In genomic region chr8:121382583-121383241, GRCm38 (mm10) we compare ENCODE assay signal across 8 mouse cellular contexts.
DNase-seq lines count a peak whose midpoint lies in the region; ATAC-seq and TF ChIP-seq lines count a peak whose summit lies in the region.

No protein-coding gene starts in this region.

- H3K4me1 ChIP-seq in intestine, postnatal 0 days (replicated peaks; ENCODE audit: control insufficient read depth, insufficient read depth, low read length) = peaks cover 3% of the 10 kb centered on the region; the same call in 1 of the 2 replicates
- H3K4me1 ChIP-seq in liver, embryonic 11.5 days (replicated peaks; ENCODE audit: control insufficient read depth, insufficient read depth, low read length) = peaks cover 5% of the 10 kb centered on the region

- no peaks in the 10 kb centered on the region for H3K9me3 ChIP-seq in intestine, postnatal 0 days (ENCODE audit: control insufficient read depth)
- no peaks in the 10 kb centered on the region for H3K9me3 ChIP-seq in liver, embryonic 11.5 days (ENCODE audit: control insufficient read depth, low read length)

- no peaks in the 10 kb centered on the region for H3K36me3 ChIP-seq in intestine, postnatal 0 days (ENCODE audit: control insufficient read depth, insufficient read depth)
- H3K36me3 ChIP-seq in liver, embryonic 11.5 days (ENCODE audit: control insufficient read depth, insufficient read depth, low read length) = no peaks in the 10 kb centered on the region

- ATAC-seq in intestine, postnatal 0 days = no peak
- peak; percentile 72 for ATAC-seq in liver, embryonic 11.5 days (replicated peaks; ENCODE audit: low FRiP score)

- no peak overlapping the region for H3K4me3 ChIP-seq in intestine, postnatal 0 days (ENCODE audit: low read depth, low read length)
- H3K4me3 ChIP-seq in liver, embryonic 11.5 days (ENCODE audit: low read depth, low read length) = peak overlapping the region; percentile 28; the same call in 1 of the 2 replicates

- no peak overlapping the region for H3K9ac ChIP-seq in intestine, postnatal 0 days (ENCODE audit: low read depth, low read length)
- H3K9ac ChIP-seq in liver, embryonic 11.5 days (ENCODE audit: low read depth, low read length) = 0 out of 2 replicates have a peak overlapping the region, but pooled peaks have one; percentile 3

- H3K4me2 ChIP-seq in intestine, postnatal 0 days (replicated peaks; ENCODE audit: low read depth) = peak overlapping the region; percentile 44
- peak overlapping the region; percentile 38 for H3K4me2 ChIP-seq in liver, embryonic 11.5 days

- peaks cover 3% of the 10 kb centered on the region; the same call in 1 of the 2 replicates for H3K27me3 ChIP-seq in intestine, postnatal 0 days (replicated peaks; ENCODE audit: control insufficient read depth, insufficient read depth, low read length)
- no peaks in the 10 kb centered on the region; the same call in 1 of the 2 replicates for H3K27me3 ChIP-seq in liver, embryonic 11.5 days (replicated peaks; ENCODE audit: control insufficient read depth, insufficient read depth, low read length)

- peak; percentile 81 to 84 for DNase-seq in layer of hippocampus, postnatal 10 days (ENCODE audit: low spot score in 2 of 2)
- DNase-seq in layer of hippocampus, adult 9-11 months = no peak
- DNase-seq in embryo, embryonic 11.5 days (ENCODE audit: low read depth, low spot score) = peak; percentile 81
- peak; percentile 98 for DNase-seq in heart, adult 11 months
- peak; percentile 76 for DNase-seq in liver, embryonic 11.5 days (ENCODE audit: low spot score)
- DNase-seq in natural killer cell, adult 2 months (ENCODE audit: low spot score in 2 of 2) = peak; percentile 12 to 19
- peak; percentile 88 for DNase-seq in testis, postnatal 10 days (ENCODE audit: low spot score)

- peak; percentile 81 for TF ChIP-seq CTCF in intestine, postnatal 0 days (IDR thresholded peaks at IDR 0.05; ENCODE audit: low read depth)

- 6% methylated on average over 21 of the region's 21 CpGs for WGBS in intestine, postnatal 0 days
- WGBS in liver, embryonic 11.5 days = 3% methylated on average over 21 of the region's 21 CpGs

- H3K27ac ChIP-seq in intestine, postnatal 0 days (ENCODE audit: low read depth, low read length) = no peak overlapping the region
- H3K27ac ChIP-seq in liver, embryonic 11.5 days (ENCODE audit: low read depth, low read length) = peak overlapping the region; percentile 2
